Mouse (Mus musculus) CH12.LX (cell line): ENCODE results near the gene Car10. TPM values are rescaled to one million over a fixed set of nuclear protein-coding genes. Genes with fewer than 3 reads are reported as not detected.

Experiments used
- DNase-seq: peaks from one replicate; pipeline ENCODE4 v3.0.0-alpha.2; 2013; ENCODE audit errors: extremely low read depth
- H3K27ac ChIP-seq: 2 replicates; pipeline ENCODE4 v1.5.1; 2012; ENCODE audit warnings: low read depth, mild to moderate bottlenecking, control low read depth, moderate library complexity; ENCODE audit not compliant: insufficient read depth
- H3K27me3 ChIP-seq: replicated peaks from 2 replicates; pipeline ENCODE3; 2012; ENCODE audit warnings: inconsistent platforms
- H3K36me3 ChIP-seq, 2 experiments: replicated peaks in 1 of 2; 2 replicates each; pipeline versions ENCODE3 to v1.6.1; 2012; ENCODE audit warnings: inconsistent platforms in 1 of 2, low read length in 1 of 2, mild to moderate bottlenecking in 1 of 2, mixed read lengths in 1 of 2, moderate library complexity in 1 of 2; ENCODE audit not compliant: control insufficient read depth in 1 of 2, insufficient read depth in 1 of 2
- H3K4me1 ChIP-seq, 2 experiments: 2 replicates each; pipeline ENCODE4 v1.6.1; 2012; ENCODE audit warnings: inconsistent platforms in 1 of 2, moderate library complexity in 1 of 2; ENCODE audit not compliant: insufficient read depth in 2 of 2, control insufficient read depth in 1 of 2
- H3K4me2 ChIP-seq: 2 replicates; pipeline ENCODE4 v1.6.1; 2012; ENCODE audit warnings: low read depth, mild to moderate bottlenecking, control low read depth; ENCODE audit not compliant: poor library complexity, insufficient read depth, severe bottlenecking
- H3K4me3 ChIP-seq, 3 experiments: fragments of 150-350 bp in 1 of 3; sonication (generic) in 1 of 3; replicated peaks in 1 of 3; 2 replicates each; pipeline versions ENCODE3 to v1.5.1; 2011 to 2012; ENCODE audit warnings: low read depth in 2 of 3, low read length in 2 of 3, mild to moderate bottlenecking in 2 of 3, moderate library complexity in 2 of 3, control low read depth in 1 of 3, improper control_type of control experiment in 1 of 3, inconsistent platforms in 1 of 3, mixed read lengths in 1 of 3; ENCODE audit not compliant: poor library complexity in 1 of 3
- H3K79me2 ChIP-seq: replicated peaks from 2 replicates; pipeline ENCODE4 v1.6.1; 2012; ENCODE audit warnings: mild to moderate bottlenecking, moderate library complexity; ENCODE audit not compliant: control insufficient read depth, poor library complexity, insufficient read depth, severe bottlenecking; ENCODE audit errors: extremely low read depth
- H3K9ac ChIP-seq: 2 replicates; pipeline ENCODE4 v1.6.1; 2012; ENCODE audit warnings: low read depth, mild to moderate bottlenecking, control low read depth, moderate library complexity; ENCODE audit not compliant: insufficient read depth
- H3K9me3 ChIP-seq: replicated peaks from 2 replicates; pipeline ENCODE3; 2012; ENCODE audit warnings: low read length, inconsistent platforms, mixed read lengths
- BHLHE40 ChIP-seq: IDR thresholded peaks from 2 replicates; pipeline ENCODE4 v1.6.1; 2011; ENCODE audit warnings: mild to moderate bottlenecking, low read depth, low read length, improper control_type of control experiment
- CTCF ChIP-seq, 2 experiments: IDR thresholded peaks in 1 of 2; conservative IDR thresholded peaks in 1 of 2; 2 replicates each; pipeline ENCODE4 v1.5.1; 2011 to 2012; ENCODE audit warnings: low read depth in 2 of 2, low read length in 2 of 2, improper control_type of control experiment in 1 of 2, inconsistent platforms in 1 of 2, mild to moderate bottlenecking in 1 of 2, moderate library complexity in 1 of 2
- ELF1 ChIP-seq: IDR thresholded peaks from 2 replicates; pipeline ENCODE4 v1.6.1; 2014; ENCODE audit warnings: low read depth, mild to moderate bottlenecking, inconsistent platforms, low read length, improper control_type of control experiment
- ETS1 ChIP-seq: conservative IDR thresholded peaks from 2 replicates; pipeline ENCODE4 v1.6.1; 2012; ENCODE audit warnings: low read depth, mild to moderate bottlenecking, inconsistent platforms, low read length, improper control_type of control experiment, moderate library complexity
- JUN ChIP-seq: IDR thresholded peaks from 2 replicates; pipeline ENCODE4 v1.6.1; 2011; ENCODE audit warnings: low read depth, mild to moderate bottlenecking, low read length, improper control_type of control experiment, moderate library complexity; ENCODE audit not compliant: insufficient read depth
- KAT2A ChIP-seq: IDR thresholded peaks from 2 replicates; pipeline ENCODE4 v1.6.1; 2012; ENCODE audit warnings: low read length, improper control_type of control experiment, inconsistent platforms; ENCODE audit not compliant: insufficient replicate concordance
- MAZ ChIP-seq: IDR thresholded peaks from 2 replicates; pipeline ENCODE4 v1.6.1; 2012; ENCODE audit warnings: low read depth, mild to moderate bottlenecking, inconsistent platforms, low read length, improper control_type of control experiment, moderate library complexity
- MEF2A ChIP-seq: IDR thresholded peaks from 2 replicates; pipeline ENCODE4 v1.6.1; 2014; ENCODE audit warnings: low read depth, mild to moderate bottlenecking, inconsistent platforms, low read length, improper control_type of control experiment, borderline replicate concordance
- MXI1 ChIP-seq: IDR thresholded peaks from 2 replicates; pipeline ENCODE4 v1.6.1; 2011; ENCODE audit warnings: mild to moderate bottlenecking, low read depth, low read length, improper control_type of control experiment
- NELFE ChIP-seq: IDR thresholded peaks from 2 replicates; pipeline ENCODE4 v1.6.1; 2011; ENCODE audit warnings: low read depth, low read length, improper control_type of control experiment
- PAX5 ChIP-seq: IDR thresholded peaks from 2 replicates; pipeline ENCODE4 v1.6.1; 2012; ENCODE audit warnings: low read length, inconsistent platforms, mixed read lengths
- POLR2A ChIP-seq: IDR thresholded peaks from 2 replicates; pipeline ENCODE4 v1.6.1; 2011; ENCODE audit warnings: low read depth, mild to moderate bottlenecking, improper control_type of control experiment, low read length
- POLR2AphosphoS2 ChIP-seq: IDR thresholded peaks from 2 replicates; pipeline ENCODE4 v1.6.1; 2011; ENCODE audit warnings: low read depth, low read length, improper control_type of control experiment
- TBP ChIP-seq: conservative IDR thresholded peaks from 2 replicates; pipeline ENCODE4 v1.6.1; 2011; ENCODE audit warnings: low read depth, low read length, improper control_type of control experiment
- TCF12 ChIP-seq: IDR thresholded peaks from 2 replicates; pipeline ENCODE4 v1.6.1; 2014; ENCODE audit warnings: low read depth, mild to moderate bottlenecking, inconsistent platforms, low read length, improper control_type of control experiment
- ZMIZ1 ChIP-seq: IDR thresholded peaks from 2 replicates; pipeline ENCODE4 v1.6.1; 2012; ENCODE audit warnings: low read depth, mild to moderate bottlenecking, inconsistent platforms, low read length, improper control_type of control experiment
- dilution Hi-C: fragments of 300-500 bp; cut with MboI; formaldehyde crosslinking; loops from 2 replicates; pipeline ENCODE4 v1.14.3; 2020; ENCODE audit warnings: low sequenced_read_pairs; ENCODE audit not compliant: extremely low pct_unique_long_range_greater_than_20kb, extremely low pct_ligation_motif_present
- in situ Hi-C: fragments of 300-500 bp; cut with MboI; formaldehyde crosslinking; loops from 3 replicates; pipeline ENCODE4 v1.14.3; 2019; ENCODE audit warnings: low sequenced_read_pairs, low pct_ligation_motif_present, low pct_unique_long_range_greater_than_20kb, mixed read lengths
- polyA plus RNA-seq: library from polyadenylated mRNA; unstranded; fragments of >175 nt; gene quantifications from 2 replicates; pipeline ENCODE4 v1.2.1, GENCODE M21; 2012; ENCODE audit warnings: low read depth; ENCODE audit not compliant: insufficient read length
- total RNA-seq, 2 experiments: library from RNA; depleted of rRNA; stranded (reverse); fragments of 300-350 nt in 1 of 2; fragments of >200 nt in 1 of 2; gene quantifications; 2 replicates each; pipeline ENCODE4 v1.2.3; 2012 to 2014

Car10 gene
- total and polyA plus RNA-seq, 3 experiments, result not detected

DNA sequence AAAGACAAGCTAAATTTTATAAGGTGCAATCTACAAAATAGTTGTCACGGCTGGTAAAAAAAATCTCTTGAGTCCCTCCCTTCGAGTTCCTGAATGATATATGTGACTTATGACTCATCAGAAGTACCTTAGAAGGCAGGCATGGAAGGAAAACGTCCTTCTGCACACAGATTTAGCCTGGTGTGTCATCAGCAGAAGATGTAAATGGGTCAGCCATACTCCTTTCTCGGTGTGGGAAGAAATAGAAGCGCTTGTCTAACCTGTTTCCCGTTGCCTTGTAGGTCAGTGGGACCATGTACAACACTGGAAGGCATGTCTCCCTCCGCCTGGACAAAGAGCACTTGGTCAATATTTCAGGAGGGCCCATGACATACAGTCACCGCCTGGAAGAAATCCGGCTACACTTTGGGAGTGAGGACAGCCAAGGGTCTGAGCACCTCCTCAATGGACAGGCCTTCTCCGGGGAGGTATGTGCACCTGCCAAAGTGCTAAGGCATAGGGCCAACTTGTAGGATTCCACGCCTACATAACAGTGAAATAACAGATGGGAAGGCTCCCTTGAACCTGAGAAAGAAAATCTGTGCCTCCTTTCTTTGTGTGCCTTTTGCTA, 392.5 kb downstream of the Car10 start:
- no peak overlapping the region for H3K27ac ChIP-seq
- no peak overlapping the region for H3K9ac ChIP-seq
- TF ChIP-seq ZMIZ1, result no peak
- TF ChIP-seq CTCF (conservative IDR thresholded peaks at IDR 0.05 in 1 of 2, IDR thresholded peaks at IDR 0.05 in 1 of 2; ENCODE audit: low read depth in 2 of 2, low read length in 2 of 2), result no peak
- no peak for TF ChIP-seq POLR2AphosphoS2
- TF ChIP-seq TCF12, result no peak
- TF ChIP-seq ELF1, result no peak
- TF ChIP-seq ETS1, result no peak
- no peak for TF ChIP-seq MXI1
- TF ChIP-seq PAX5, result no peak
- TF ChIP-seq BHLHE40, result no peak
- no peak for TF ChIP-seq MEF2A
- no peak for TF ChIP-seq MAZ
- TF ChIP-seq KAT2A, result no peak
- TF ChIP-seq JUN, result no peak
- dilution Hi-C loops (no loop called here), in situ Hi-C loops (loop anchor here (25.0 kb wide), 1 partner anchor 353 kb away; no protein-coding TSS in a partner anchor)
- no peaks in the 10 kb centered on the region for H3K9me3 ChIP-seq
- no peaks in the 10 kb centered on the region for H3K79me2 ChIP-seq
- no peak overlapping the region for H3K4me2 ChIP-seq
- H3K4me1 ChIP-seq, result no peaks in the 10 kb centered on the region
- no peak for DNase-seq
- H3K4me3 ChIP-seq, result no peak overlapping the region
- H3K27me3 ChIP-seq, result peaks cover 60% of the 10 kb centered on the region
- no peaks in the 10 kb centered on the region for H3K36me3 ChIP-seq

DNA sequence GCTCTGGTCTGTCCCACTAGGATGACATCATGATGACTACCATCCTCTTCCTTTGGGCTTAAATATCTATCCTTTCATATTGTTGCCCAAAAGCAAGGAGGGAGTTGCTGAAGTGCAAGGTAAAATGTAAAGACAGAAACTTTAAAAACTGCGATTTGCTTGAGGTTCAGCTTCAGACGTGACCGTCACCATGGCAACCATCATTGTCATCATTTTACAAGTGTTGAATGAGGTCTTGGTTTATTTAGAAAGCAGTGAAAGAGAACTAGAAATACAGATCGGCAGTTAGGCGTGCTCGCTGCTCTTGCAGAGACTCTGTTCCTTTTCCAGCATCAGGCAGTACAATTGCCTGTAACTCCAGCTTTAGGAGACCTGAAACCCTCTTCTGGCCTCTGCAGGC, 400.1 kb downstream of the Car10 start:
- dilution Hi-C loops, result no loop called here
- peaks cover 81% of the 10 kb centered on the region for H3K27me3 ChIP-seq
- no peak overlapping the region for H3K4me2 ChIP-seq
- no peaks in the 10 kb centered on the region for H3K4me1 ChIP-seq
- H3K27ac ChIP-seq, result no peak overlapping the region
- TF ChIP-seq POLR2A (no peak), KAT2A (no peak), TBP (no peak), NELFE (no peak)
- no peak overlapping the region for H3K9ac ChIP-seq
- no peaks in the 10 kb centered on the region for H3K9me3 ChIP-seq
- in situ Hi-C loops, result loop anchor here (25.0 kb wide), 1 partner anchor 361 kb away; no protein-coding TSS in a partner anchor
- no peaks in the 10 kb centered on the region for H3K36me3 ChIP-seq
- no peak for DNase-seq
- no peaks in the 10 kb centered on the region for H3K79me2 ChIP-seq
- H3K4me3 ChIP-seq, result no peak overlapping the region
